Comparison of ENCODE assay signal across 7 mouse cellular contexts in genomic region chr4:83485735-83486116, GRCm38 (mm10). TPM values are rescaled to one million over a fixed set of nuclear protein-coding genes. Genes with fewer than 3 reads are reported as not detected.
DNase-seq lines count a peak whose midpoint lies in the region; ATAC-seq lines count a peak whose summit lies in the region.

No protein-coding gene starts in this region.

- peak overlapping the region; percentile 84 for H3K9ac ChIP-seq in intestine, embryonic 15.5 days

- WGBS in intestine, embryonic 15.5 days: 0% methylated on average over 34 of the region's 40 CpGs
- under 1% methylated on average over 32 of the region's 40 CpGs for WGBS in midbrain, embryonic 10.5 days

- no peaks in the 10 kb centered on the region for H3K9me3 ChIP-seq in intestine, embryonic 15.5 days
- H3K9me3 ChIP-seq in midbrain, embryonic 10.5 days (replicated peaks): no peaks in the 10 kb centered on the region

- 0 out of 2 replicates have a peak, but pooled peaks cover 3% of the 10 kb centered on the region for H3K4me1 ChIP-seq in intestine, embryonic 15.5 days (replicated peaks)
- H3K4me1 ChIP-seq in midbrain, embryonic 10.5 days: peaks cover 41% of the 10 kb centered on the region

- intact Hi-C loops in left cerebral cortex, postnatal 25 days (cut with DNase I): loop anchor here (1.0 to 2.0 kb wide), 2 partner anchors 40 to 85 kb away; partner anchors contain the start of gene Ccdc171

- peak overlapping the region; percentile 96 for H3K27ac ChIP-seq in intestine, embryonic 15.5 days
- peak overlapping the region; percentile 100 for H3K27ac ChIP-seq in midbrain, embryonic 10.5 days (replicated peaks)

- ATAC-seq in intestine, embryonic 15.5 days: peak; percentile 90

- peak; percentile 87 to 93 for DNase-seq in adrenal gland, adult (ENCODE audit: inconsistent age in 2 of 2, low spot score in 1 of 2)
- DNase-seq in embryo, embryonic 10.5 days (ENCODE audit: low spot score): peak; percentile 95
- DNase-seq in gastrocnemius, postnatal 25 days: peak; percentile 85
- peak; percentile 83 to 89 for DNase-seq in left cerebral cortex, postnatal 25 days (ENCODE audit: low spot score in 2 of 2)
- DNase-seq in midbrain, embryonic 10.5 days (ENCODE audit: low spot score): peak; percentile 92
- DNase-seq in right cerebral cortex, postnatal 4 days: peak; percentile 88

- H3K4me3 ChIP-seq in intestine, embryonic 15.5 days (replicated peaks): peak overlapping the region; percentile 93
- H3K4me3 ChIP-seq in midbrain, embryonic 10.5 days: peak overlapping the region; percentile 96

- H3K27me3 ChIP-seq in intestine, embryonic 15.5 days (replicated peaks): no peaks in the 10 kb centered on the region
- no peaks in the 10 kb centered on the region for H3K27me3 ChIP-seq in midbrain, embryonic 10.5 days (ENCODE audit: low read depth, poor library complexity, severe bottlenecking)

- peak overlapping the region; percentile 82 for H3K4me2 ChIP-seq in intestine, embryonic 15.5 days (replicated peaks)

- H3K36me3 ChIP-seq in intestine, embryonic 15.5 days: 0 out of 2 replicates have a peak, but pooled peaks cover 2% of the 10 kb centered on the region
- peaks cover 39% of the 10 kb centered on the region for H3K36me3 ChIP-seq in midbrain, embryonic 10.5 days

RNA-seq across cellular contexts. Expression of gene Psip1, which starts 0.5 kb away (rescaled TPM):
- total RNA-seq in gastrocnemius, postnatal 25 days (2021): 10 to 100 TPM; 15.6 to 16.2 TPM
- 78.5 and 94.9 TPM in 2 replicates for polyA plus RNA-seq in intestine, embryonic 15.5 days (2015; fragmentation: Nextera tagmentation; extraction: Ambion mirVana)
- total RNA-seq in left cerebral cortex, postnatal 25 days (2021): 100 to 1,000 TPM; 191 to 194 TPM
- polyA plus RNA-seq in midbrain, embryonic 10.5 days (2016; fragmentation: Nextera tagmentation; extraction: Ambion mirVana): 302 and 314 TPM in 2 replicates

RNA-seq across cellular contexts. Expression of gene Ccdc171, which starts 39.6 kb away (rescaled TPM):
- total RNA-seq in gastrocnemius, postnatal 25 days (2021): under 1 TPM; 0.56 to 0.99 TPM
- 2.4 and 3.0 TPM in 2 replicates for polyA plus RNA-seq in intestine, embryonic 15.5 days (2015; fragmentation: Nextera tagmentation; extraction: Ambion mirVana)
- 1 to 10 TPM; 3.3 to 3.8 TPM for total RNA-seq in left cerebral cortex, postnatal 25 days (2021)
- 4.3 and 5.1 TPM in 2 replicates for polyA plus RNA-seq in midbrain, embryonic 10.5 days (2016; fragmentation: Nextera tagmentation; extraction: Ambion mirVana)

Comparison
In these comparisons a context has a peak if more than half of its experiments do, and no peak if none do; other contexts are left out.
1. Peak in every context shown above with its lines: DNase-seq, ATAC-seq, H3K4me3 ChIP-seq and H3K27ac ChIP-seq.
2. RNA of gene Psip1, which starts 0.5 kb away (total RNA-seq): 191 to 194 TPM in left cerebral cortex, postnatal 25 days; 15.6 to 16.2 TPM in gastrocnemius, postnatal 25 days; every median in the first group is over 10 times any median in the second.